Mouse (Mus musculus) megakaryocyte, adult 5-6 weeks (primary cell): ENCODE results near the gene Hhip. TPM values are rescaled to one million over a fixed set of nuclear protein-coding genes. Genes with fewer than 3 reads are reported as not detected.
A peak's percentile ranks its signal among the peaks of the same experiment; 100 is the strongest.

Experiments used
- ATAC-seq: 2 replicates; pipeline ENCODE4 v1.8.0; 2016; ENCODE audit warnings: mild to moderate bottlenecking, inconsistent platforms; ENCODE audit not compliant: poor library complexity, severe bottlenecking
- total RNA-seq, 2 experiments: library from RNA; stranded (forward) in 1 of 2; stranded (reverse) in 1 of 2; fragments of 153-499, 151-499 nt in 1 of 2; fragments of 221-1000, 200-1000 nt in 1 of 2; gene quantifications; 2 replicates each; pipeline versions ENCODE4 v1.2.3 to v1.2.4; 2015 to 2017

Hhip gene
- total RNA-seq (2015) (not detected in 2 replicates), total RNA-seq (2017) (not detected in 2 replicates)

GRCm38 (mm10) chr8:80057198-80058174 lies at the start of gene Hhip:
Hhip (minus strand) TSS chr8:80058006.
- ATAC-seq, result peak; percentile 72

- ATAC-seq, result no peak
These were observed 29.2 kb upstream of the Hhip start for GRCm38 (mm10) chr8:80087021-80087420.

- ATAC-seq, result no peak
These were observed 387 bp upstream of the Hhip start for GRCm38 (mm10) chr8:80058193-80058592.

DNA sequence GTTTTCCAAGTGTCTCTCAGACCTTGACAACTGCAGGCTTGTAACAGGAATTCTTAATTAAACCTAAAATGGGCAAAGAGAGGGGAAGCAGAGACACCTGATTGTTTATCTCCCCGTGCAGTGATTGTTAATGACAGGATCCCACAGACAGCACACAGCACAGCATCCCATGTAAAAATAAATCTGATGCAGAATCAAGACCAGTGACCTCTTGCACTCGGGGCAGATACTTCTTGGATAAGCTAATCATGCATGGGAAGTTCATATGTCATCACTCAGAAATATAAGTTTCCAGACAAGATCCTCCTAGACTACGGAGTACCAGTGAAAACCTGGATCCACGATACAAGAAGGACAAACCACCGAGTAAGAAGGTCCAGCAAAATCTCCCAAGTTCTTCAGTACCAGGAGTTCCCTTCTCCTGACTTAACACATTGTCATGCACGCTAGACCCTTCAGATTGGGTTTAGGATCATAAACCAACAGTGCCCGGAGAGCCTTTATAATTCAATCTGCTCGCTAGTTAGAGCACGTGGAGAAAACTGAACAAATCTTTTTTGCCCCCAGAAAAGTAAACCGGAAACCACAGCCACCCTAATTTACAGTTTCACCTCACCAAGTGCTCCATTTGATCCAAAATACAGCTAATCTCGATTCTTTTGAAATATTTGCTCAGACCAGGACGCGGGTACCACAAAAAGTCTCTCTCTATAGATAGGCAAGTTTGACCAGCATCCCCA lies 1.3 kb downstream of the Hhip start:
- ATAC-seq, result no peak

- ATAC-seq, result no peak
These were observed 2.0 kb downstream of the Hhip start for GRCm38 (mm10) chr8:80055777-80056176.

- no peak for ATAC-seq
These were observed 2.7 kb downstream of the Hhip start for GRCm38 (mm10) chr8:80055094-80055493.

GRCm38 (mm10) chr8:80054216-80054615 lies 3.6 kb downstream of the Hhip start:
- ATAC-seq, result no peak

GRCm38 (mm10) chr8:80052838-80053237 lies 5.0 kb downstream of the Hhip start:
- ATAC-seq, result no peak

GRCm38 (mm10) chr8:80051494-80051893 lies 6.3 kb downstream of the Hhip start:
- ATAC-seq, result no peak

- no peak for ATAC-seq
These were observed 8.4 kb downstream of the Hhip start for GRCm38 (mm10) chr8:80049256-80050005.

GRCm38 (mm10) chr8:80048256-80048655 lies 9.6 kb downstream of the Hhip start:
- no peak for ATAC-seq

DNA sequence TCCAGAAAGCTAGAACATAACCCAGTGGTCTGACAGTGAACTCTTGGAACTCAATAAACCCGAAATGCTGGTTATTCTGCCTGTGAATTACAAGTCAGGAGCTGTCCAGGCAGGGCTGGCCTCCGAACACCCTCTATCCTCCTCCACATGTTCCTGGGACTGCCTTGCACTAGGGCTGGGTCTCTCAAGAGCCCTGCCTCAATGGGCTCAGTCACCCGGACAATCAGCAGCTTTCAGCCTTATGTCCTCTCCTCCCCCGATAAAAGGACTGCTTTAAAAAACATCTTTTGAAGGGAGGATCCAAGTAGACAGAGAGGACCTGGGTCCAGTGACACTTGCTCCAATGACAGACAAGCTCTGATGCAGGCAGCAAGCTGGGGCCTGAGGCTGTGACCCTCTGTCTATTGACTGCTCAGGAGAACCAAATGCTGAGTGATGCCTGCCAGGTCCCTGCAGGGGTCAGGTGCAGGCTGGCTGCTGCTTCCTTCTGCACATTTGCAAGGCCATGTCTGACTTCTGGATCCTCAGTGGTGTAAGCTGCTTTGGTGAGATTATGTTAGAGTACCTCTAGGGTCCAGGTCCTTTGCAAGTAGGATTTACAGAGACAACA lies 20.1 kb downstream of the Hhip start:
- no peak for ATAC-seq

GRCm38 (mm10) chr8:80032604-80033003 lies 25.2 kb downstream of the Hhip start:
- ATAC-seq, result no peak

- no peak for ATAC-seq
These were observed 26.2 kb downstream of the Hhip start for GRCm38 (mm10) chr8:80031330-80032293.

- no peak for ATAC-seq
These were observed 28.2 kb downstream of the Hhip start for GRCm38 (mm10) chr8:80029631-80030030.

GRCm38 (mm10) chr8:80020469-80020868 lies 37.3 kb downstream of the Hhip start:
- no peak for ATAC-seq

DNA sequence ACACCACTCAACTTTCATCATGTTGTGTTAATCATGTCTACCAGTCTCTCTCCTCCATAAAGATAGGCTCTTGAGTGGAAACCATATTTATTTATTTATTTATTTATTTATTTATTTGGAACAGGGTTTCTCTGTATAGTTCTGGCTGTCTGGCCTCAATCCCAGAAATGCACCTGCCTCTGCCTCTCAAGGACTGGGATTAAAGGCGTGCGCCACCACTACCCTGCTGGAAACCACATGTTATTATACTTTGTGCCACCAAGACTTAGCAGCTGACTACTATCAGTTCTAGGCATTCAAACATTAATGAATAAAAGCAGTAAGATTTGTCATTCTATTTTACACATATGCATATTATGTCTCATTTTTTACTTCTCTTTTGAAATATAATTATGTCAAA lies 42.0 kb downstream of the Hhip start:
- no peak for ATAC-seq

- no peak for ATAC-seq
These were observed 53.4 kb downstream of the Hhip start for GRCm38 (mm10) chr8:80004421-80004820.

DNA sequence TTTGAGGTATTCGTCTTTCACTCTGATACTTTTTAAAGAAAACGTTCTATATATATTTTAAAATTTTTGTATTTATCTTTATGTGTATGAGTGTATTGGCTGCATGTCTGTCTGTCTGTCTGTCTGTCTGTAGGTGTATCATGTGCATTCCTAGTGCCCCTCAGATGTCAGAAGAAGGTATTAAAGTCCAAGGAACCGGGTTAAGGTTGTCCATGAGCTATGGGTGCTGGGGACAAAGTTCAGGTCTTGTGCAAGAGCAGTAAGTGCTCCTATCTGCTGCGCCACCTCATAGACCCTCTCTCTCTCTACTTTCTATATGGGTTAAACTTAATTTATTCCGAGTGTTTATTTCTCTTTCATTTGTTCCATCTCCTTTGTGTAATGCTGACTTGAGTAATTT lies 55.5 kb downstream of the Hhip start:
- ATAC-seq, result no peak
